Comparison of ENCODE assay signal across 9 mouse cellular contexts in genomic region chr2:75149562-75149961, GRCm38 (mm10).
DNase-seq lines count a peak whose midpoint lies in the region; ATAC-seq and TF ChIP-seq lines count a peak whose summit lies in the region.
"Had no signal": no experiment of that assay in that cellular context is flagged by ENCODE, and none has a peak within 500 bp of the region (broad histone marks: within the 10 kb centered on the region; RNA-seq: fewer than 3 reads in every experiment).

No protein-coding gene starts in this region.

- H3K27me3 ChIP-seq in hindbrain, embryonic 10.5 days (ENCODE audit: insufficient read depth, poor library complexity, severe bottlenecking) = peaks cover 27% of the 10 kb centered on the region
- H3K27me3 ChIP-seq in hindbrain, embryonic 11.5 days (ENCODE audit: control insufficient read depth, insufficient read depth, low read length) = no peaks in the 10 kb centered on the region
- no peaks in the 10 kb centered on the region for H3K27me3 ChIP-seq in embryonic facial prominence, embryonic 12.5 days
- H3K27me3 ChIP-seq in intestine, embryonic 15.5 days (replicated peaks) = no peaks in the 10 kb centered on the region; the same call in none of the 2 replicates
- H3K27me3 ChIP-seq in thymus, adult 2 months (ENCODE audit: control insufficient read depth, insufficient read depth, low read length) = no peaks in the 10 kb centered on the region; the same call in 1 of the 2 replicates
- H3K27me3 ChIP-seq in midbrain, embryonic 10.5 days (ENCODE audit: low read depth, poor library complexity, severe bottlenecking) = peaks cover 22% of the 10 kb centered on the region

- 0 out of 2 replicates have a peak overlapping the region, but pooled peaks have one; percentile 13 for H3K4me3 ChIP-seq in hindbrain, embryonic 10.5 days
- no peak overlapping the region for H3K4me3 ChIP-seq in hindbrain, embryonic 11.5 days (ENCODE audit: low read depth, low read length)
- 0 out of 2 replicates have a peak overlapping the region, but pooled peaks have one; percentile 1 for H3K4me3 ChIP-seq in embryonic facial prominence, embryonic 12.5 days
- H3K4me3 ChIP-seq in intestine, embryonic 15.5 days (replicated peaks) = 0 out of 2 replicates have a peak overlapping the region, but pooled peaks have one; percentile 4
- no peak overlapping the region for H3K4me3 ChIP-seq in thymus, adult 2 months (ENCODE audit: control insufficient read depth, insufficient read depth, low read length)
- H3K4me3 ChIP-seq in midbrain, embryonic 10.5 days = no peak overlapping the region

- 57% methylated on average over 12 of the region's 12 CpGs for WGBS in hindbrain, embryonic 10.5 days
- 54% methylated on average over 12 of the region's 12 CpGs for WGBS in hindbrain, embryonic 11.5 days
- whole genome bisulfite sequencing in embryonic facial prominence, embryonic 12.5 days = 44% methylated on average over 12 of the region's 12 CpGs
- WGBS in intestine, embryonic 15.5 days = 14% methylated on average over 12 of the region's 12 CpGs
- WGBS in thymus, adult 2 months = 14% methylated on average over 12 of the region's 12 CpGs
- WGBS in midbrain, embryonic 10.5 days = 65% methylated on average over 12 of the region's 12 CpGs

- no peak for ATAC-seq in hindbrain, embryonic 11.5 days (ENCODE audit: low FRiP score)
- ATAC-seq in embryonic facial prominence, embryonic 12.5 days (ENCODE audit: insufficient number of reproducible peaks, insufficient read depth, low FRiP score, low TSS enrichment) = no peak
- no peak for ATAC-seq in intestine, embryonic 15.5 days

- no peak overlapping the region for H3K4me2 ChIP-seq in hindbrain, embryonic 11.5 days (replicated peaks; ENCODE audit: low read depth, low read length)
- H3K4me2 ChIP-seq in embryonic facial prominence, embryonic 12.5 days (replicated peaks) = peak overlapping the region; percentile 26
- peak overlapping the region; percentile 45 for H3K4me2 ChIP-seq in intestine, embryonic 15.5 days (replicated peaks)

- no peaks in the 10 kb centered on the region for H3K9me3 ChIP-seq in hindbrain, embryonic 10.5 days
- H3K9me3 ChIP-seq in hindbrain, embryonic 11.5 days (ENCODE audit: control insufficient read depth, low read length) = no peaks in the 10 kb centered on the region
- no peaks in the 10 kb centered on the region for H3K9me3 ChIP-seq in embryonic facial prominence, embryonic 12.5 days
- no peaks in the 10 kb centered on the region for H3K9me3 ChIP-seq in intestine, embryonic 15.5 days
- H3K9me3 ChIP-seq in midbrain, embryonic 10.5 days (replicated peaks) = no peaks in the 10 kb centered on the region

- no peak for DNase-seq in hindbrain, embryonic 10.5 days (ENCODE audit: low spot score)
- DNase-seq in hindbrain, embryonic 11.5 days (ENCODE audit: low spot score) = no peak
- DNase-seq in lung, postnatal 25 days (ENCODE audit: low spot score) = peak; percentile 65
- DNase-seq in thymus, postnatal 4 days = no peak
- DNase-seq in thymus, adult 2 months = no peak
- DNase-seq in midbrain, embryonic 10.5 days (ENCODE audit: low spot score) = no peak
- DNase-seq: thymus, postnatal 36 days had no signal

- no peak for TF ChIP-seq POLR2A in thymus, adult 2 months (IDR thresholded peaks at IDR 0.05; ENCODE audit: control insufficient read depth, extremely low read depth, insufficient read depth, low read length, poor library complexity)

- no peaks in the 10 kb centered on the region for H3K4me1 ChIP-seq in hindbrain, embryonic 10.5 days (replicated peaks)
- H3K4me1 ChIP-seq in hindbrain, embryonic 11.5 days (replicated peaks; ENCODE audit: control insufficient read depth, insufficient read depth, low read length) = no peaks in the 10 kb centered on the region
- 0 out of 2 replicates have a peak, but pooled peaks cover 7% of the 10 kb centered on the region for H3K4me1 ChIP-seq in embryonic facial prominence, embryonic 12.5 days
- no peaks in the 10 kb centered on the region for H3K4me1 ChIP-seq in intestine, embryonic 15.5 days (replicated peaks)
- H3K4me1 ChIP-seq in thymus, adult 2 months (replicated peaks; ENCODE audit: control insufficient read depth, insufficient read depth, low read length) = no peaks in the 10 kb centered on the region
- no peaks in the 10 kb centered on the region for H3K4me1 ChIP-seq in midbrain, embryonic 10.5 days

- H3K36me3 ChIP-seq in hindbrain, embryonic 10.5 days = no peaks in the 10 kb centered on the region
- H3K36me3 ChIP-seq in hindbrain, embryonic 11.5 days (ENCODE audit: control insufficient read depth, insufficient read depth, low read length) = no peaks in the 10 kb centered on the region
- H3K36me3 ChIP-seq in embryonic facial prominence, embryonic 12.5 days = no peaks in the 10 kb centered on the region
- no peaks in the 10 kb centered on the region for H3K36me3 ChIP-seq in intestine, embryonic 15.5 days
- no peaks in the 10 kb centered on the region for H3K36me3 ChIP-seq in thymus, adult 2 months (ENCODE audit: control insufficient read depth, insufficient read depth, low read length)
- H3K36me3 ChIP-seq in midbrain, embryonic 10.5 days = no peaks in the 10 kb centered on the region

- no peak for TF ChIP-seq CTCF in thymus, adult 2 months (IDR thresholded peaks at IDR 0.05; ENCODE audit: borderline replicate concordance, control insufficient read depth, extremely low read depth, insufficient read depth, low read length, poor library complexity)

- H3K9ac ChIP-seq in hindbrain, embryonic 11.5 days (ENCODE audit: low read depth, low read length) = no peak overlapping the region
- no peak overlapping the region for H3K9ac ChIP-seq in embryonic facial prominence, embryonic 12.5 days
- no peak overlapping the region for H3K9ac ChIP-seq in intestine, embryonic 15.5 days

- H3K27ac ChIP-seq in hindbrain, embryonic 10.5 days = no peak overlapping the region
- H3K27ac ChIP-seq in hindbrain, embryonic 11.5 days (ENCODE audit: low read depth, low read length) = no peak overlapping the region
- H3K27ac ChIP-seq in embryonic facial prominence, embryonic 12.5 days = no peak overlapping the region
- H3K27ac ChIP-seq in intestine, embryonic 15.5 days = no peak overlapping the region
- H3K27ac ChIP-seq in thymus, adult 2 months (ENCODE audit: control insufficient read depth, insufficient read depth, low read length) = no peak overlapping the region
- H3K27ac ChIP-seq in midbrain, embryonic 10.5 days (replicated peaks) = no peak overlapping the region

Comparison
In these comparisons a context has a peak if more than half of its experiments do, and no peak if none do; other contexts are left out.
1. H3K4me3 ChIP-seq: peak in hindbrain, embryonic 10.5 days (single experiment), embryonic facial prominence, embryonic 12.5 days (single experiment) and intestine, embryonic 15.5 days (single experiment); none in hindbrain, embryonic 11.5 days (single experiment), thymus, adult 2 months (single experiment) and midbrain, embryonic 10.5 days (single experiment).